Mouse (Mus musculus) small intestine, adult 2 months (tissue): ENCODE measurements around the gene Syt15. TPM values are rescaled to one million over a fixed set of nuclear protein-coding genes. Genes with fewer than 3 reads are reported as not detected.

Experiments
- H3K27ac ChIP-seq: fragments of 200-500 bp; 2 replicates; pipeline ENCODE4 v1.5.1; 2012; ENCODE audit warnings: low read depth, low read length, control low read depth, inconsistent platforms; ENCODE audit not compliant: insufficient read depth
- H3K27me3 ChIP-seq: fragments of 200-500 bp; 2 replicates; pipeline ENCODE4 v1.6.1; 2012; ENCODE audit warnings: mild to moderate bottlenecking, moderate library complexity, low read length, inconsistent platforms; ENCODE audit not compliant: control insufficient read depth, insufficient read depth
- H3K36me3 ChIP-seq: fragments of 200-500 bp; 2 replicates; pipeline ENCODE4 v1.6.1; 2012; ENCODE audit warnings: mild to moderate bottlenecking, low read length, control low read depth, inconsistent platforms; ENCODE audit not compliant: control insufficient read depth, insufficient read depth
- H3K4me1 ChIP-seq: fragments of 200-500 bp; 2 replicates; pipeline ENCODE4 v1.6.1; 2012; ENCODE audit warnings: low read length, inconsistent platforms, mixed read lengths; ENCODE audit not compliant: control insufficient read depth, insufficient read depth, insufficient read length
- H3K4me3 ChIP-seq: fragments of 200-500 bp; 2 replicates; pipeline ENCODE4 v1.5.1; 2012; ENCODE audit warnings: low read depth, mild to moderate bottlenecking, control low read depth, inconsistent platforms, low read length, moderate library complexity
- CTCF ChIP-seq: fragments of 200-500 bp; IDR thresholded peaks from 2 replicates; pipeline ENCODE4 v1.5.1; 2012; ENCODE audit warnings: low read depth, mild to moderate bottlenecking, control low read depth, inconsistent platforms, low read length, moderate library complexity, mixed read lengths; ENCODE audit not compliant: insufficient replicate concordance, insufficient read length; ENCODE audit errors: extremely low read depth
- POLR2A ChIP-seq: fragments of 200-500 bp; IDR thresholded peaks from 2 replicates; pipeline ENCODE4 v1.6.1; 2012; ENCODE audit warnings: low read depth, mild to moderate bottlenecking, control low read depth, inconsistent platforms, low read length, moderate library complexity
- WGBS: fragments of 180-500 bp; shearing (Covaris S2); methylation state at CpG from one replicate; pipeline ENCODE4 v1.1.7; 2018; 5-methylcytosine and 5-hydroxymethylcytosine counted together
- polyA plus RNA-seq: library from polyadenylated mRNA; depleted of rRNA; stranded (reverse); fragments of >200 nt; gene quantifications from 2 replicates; pipeline ENCODE4 v1.2.3, GENCODE M21; 2012

Syt15 gene
- polyA plus RNA-seq, 1 experiment, result 3.2 TPM

GRCm38 (mm10) chr14:34195466-34195865 lies 23.9 kb upstream of the Syt15 start:
- TF ChIP-seq CTCF, result no peak
- no peak for TF ChIP-seq POLR2A
- WGBS, result 85% methylated on average over 15 of the region's 15 CpGs
- no peaks in the 10 kb centered on the region for H3K36me3 ChIP-seq
- H3K4me3 ChIP-seq, result no peak overlapping the region
- H3K27me3 ChIP-seq, result no peaks in the 10 kb centered on the region
- H3K27ac ChIP-seq, result no peak overlapping the region
- no peaks in the 10 kb centered on the region for H3K4me1 ChIP-seq

- no peak overlapping the region for H3K27ac ChIP-seq
- H3K27me3 ChIP-seq, result no peaks in the 10 kb centered on the region
- 45% methylated on average over 4 of the region's 4 CpGs for WGBS
- H3K36me3 ChIP-seq, result no peaks in the 10 kb centered on the region
- no peak overlapping the region for H3K4me3 ChIP-seq
- TF ChIP-seq POLR2A, result no peak
- TF ChIP-seq CTCF, result no peak
- H3K4me1 ChIP-seq, result peaks cover 2% of the 10 kb centered on the region; the same call in 1 of the 2 replicates
Measured at GRCm38 (mm10) chr14:34196706-34197105, 22.7 kb upstream of the Syt15 start.

GRCm38 (mm10) chr14:34200738-34201230 lies 18.6 kb upstream of the Syt15 start:
- H3K27ac ChIP-seq, result no peak overlapping the region
- no peaks in the 10 kb centered on the region for H3K27me3 ChIP-seq
- H3K36me3 ChIP-seq, result no peaks in the 10 kb centered on the region
- peaks cover 2% of the 10 kb centered on the region for H3K4me1 ChIP-seq
- 17% methylated on average over 19 of the region's 19 CpGs for WGBS
- no peak for TF ChIP-seq CTCF
- TF ChIP-seq POLR2A, result no peak
- H3K4me3 ChIP-seq, result peak overlapping the region; percentile 68

GRCm38 (mm10) chr14:34201231-34202035 lies 18.0 kb upstream of the Syt15 start, which contains the start of gene Gprin2:
Gene Gprin2 (minus strand): TSS chr14:34201653.
- no peak for TF ChIP-seq POLR2A
- TF ChIP-seq CTCF, result no peak
- 4% methylated on average over 49 of the region's 52 CpGs for WGBS

GRCm38 (mm10) chr14:34207996-34208395 lies 11.4 kb upstream of the Syt15 start:
- TF ChIP-seq POLR2A (no peak), CTCF (no peak)
- Histone ChIP-seq H3K4me1 (no peaks in the 10 kb centered on the region), H3K4me3 (no peak overlapping the region), H3K27me3 (no peaks in the 10 kb centered on the region), H3K27ac (no peak overlapping the region), H3K36me3 (no peaks in the 10 kb centered on the region)
- WGBS, result 68% methylated on average over 6 of the region's 6 CpGs

More at GRCm38 (mm10) chr14:34201231-34202035, 18.0 kb upstream of the Syt15 start, which contains the start of gene Gprin2:
- Histone ChIP-seq H3K27me3 (no peaks in the 10 kb centered on the region), H3K27ac (no peak within 1 kb of the TSS), H3K4me3 (peak within 1 kb of the TSS; percentile 68), H3K4me1 (peaks cover 2% of the 10 kb centered on the region), H3K36me3 (no peaks in the 10 kb centered on the region)

GRCm38 (mm10) chr14:34208651-34209050 lies 10.7 kb upstream of the Syt15 start:
- TF ChIP-seq CTCF, result no peak
- no peak for TF ChIP-seq POLR2A
- Histone ChIP-seq H3K36me3 (no peaks in the 10 kb centered on the region), H3K27me3 (no peaks in the 10 kb centered on the region), H3K4me1 (no peaks in the 10 kb centered on the region), H3K27ac (no peak overlapping the region), H3K4me3 (no peak overlapping the region)
- 54% methylated on average over 2 of the region's 2 CpGs for WGBS

- WGBS, result 61% methylated on average over 4 of the region's 4 CpGs
Measured at GRCm38 (mm10) chr14:34209080-34209479, 10.3 kb upstream of the Syt15 start.

More at GRCm38 (mm10) chr14:34209080-34209479, 10.3 kb upstream of the Syt15 start:
- Histone ChIP-seq H3K4me1 (no peaks in the 10 kb centered on the region), H3K4me3 (no peak overlapping the region), H3K27ac (no peak overlapping the region), H3K27me3 (no peaks in the 10 kb centered on the region), H3K36me3 (no peaks in the 10 kb centered on the region)
- TF ChIP-seq POLR2A (no peak), CTCF (no peak)
